Comparison of ENCODE assay signal across 16 mouse cellular contexts in genomic region chr19:27554841-27555240, GRCm38 (mm10).
"Had no signal": no experiment of that assay in that cellular context is flagged by ENCODE, and none has a peak within 500 bp of the region (broad histone marks: within the 10 kb centered on the region; RNA-seq: fewer than 3 reads in every experiment).

No protein-coding gene starts in this region.

- H3K36me3 ChIP-seq: limb, embryonic 10.5 days; liver, embryonic 15.5 days; midbrain, embryonic 13.5 days; neural tube, embryonic 15.5 days had no signal

- H3K9ac ChIP-seq: liver, embryonic 15.5 days; midbrain, embryonic 13.5 days; neural tube, embryonic 15.5 days had no signal

- H3K4me2 ChIP-seq: liver, embryonic 11.5 days; liver, embryonic 15.5 days; midbrain, embryonic 13.5 days; neural tube, embryonic 15.5 days had no signal

- H3K27me3 ChIP-seq: liver, embryonic 15.5 days; midbrain, embryonic 13.5 days; neural tube, embryonic 15.5 days had no signal

- DNase-seq: kidney, adult 11 months; kidney, adult 9 months; kidney, postnatal 36 days; lung, adult 2 months; lung, postnatal 36 days; thymus, adult 18-20 months; thymus, postnatal 14 days had no signal

- H3K4me3 ChIP-seq: limb, embryonic 10.5 days; liver, embryonic 15.5 days; midbrain, embryonic 13.5 days; myocyte; neural tube, embryonic 15.5 days had no signal

- H3K4me1 ChIP-seq: limb, embryonic 10.5 days; liver, embryonic 15.5 days; midbrain, embryonic 13.5 days; neural tube, embryonic 15.5 days had no signal

- H3K27ac ChIP-seq: kidney, postnatal 0 days; limb, embryonic 10.5 days; liver, embryonic 15.5 days; midbrain, embryonic 13.5 days; neural tube, embryonic 15.5 days had no signal

- ATAC-seq: inflammation-experienced regulatory T-cells, adult 6 months; lung, postnatal 0 days; midbrain, embryonic 13.5 days had no signal

- H3K9me3 ChIP-seq: limb, embryonic 10.5 days; liver, embryonic 15.5 days; midbrain, embryonic 13.5 days; neural tube, embryonic 15.5 days had no signal
